Mouse (Mus musculus) hindbrain, postnatal 0 days (tissue): Measurements from ENCODE around the gene Eml2. TPM values are rescaled to one million over a fixed set of nuclear protein-coding genes. Genes with fewer than 3 reads are reported as not detected.

Experiments
- ATAC-seq: fragments of 200-750 bp; cut with Nextera tagmentation; 2 replicates; pipeline ENCODE4 v1.8.0; 2017; ENCODE audit warnings: mild to moderate bottlenecking, moderate TSS enrichment, moderate library complexity
- DNase-seq: peaks from one replicate; pipeline ENCODE4 v3.0.0-alpha.2; 2015; ENCODE audit warnings: low spot score
- H3K27ac ChIP-seq: fragments of 300-500 bp; sonication (generic); 2 replicates; pipeline ENCODE4 v1.5.1; 2014; ENCODE audit warnings: mild to moderate bottlenecking
- H3K27me3 ChIP-seq: fragments of 300-500 bp; sonication (generic); 2 replicates; pipeline ENCODE4 v1.6.1; 2014; ENCODE audit warnings: low read length, mixed read lengths; ENCODE audit not compliant: insufficient read depth
- H3K36me3 ChIP-seq: fragments of 300-500 bp; sonication (generic); 2 replicates; pipeline ENCODE4 v1.6.1; 2014; ENCODE audit warnings: low read length, mixed read lengths; ENCODE audit not compliant: insufficient read depth
- H3K4me1 ChIP-seq: fragments of 300-500 bp; sonication (generic); 2 replicates; pipeline ENCODE4 v1.6.1; 2014; ENCODE audit warnings: antibody characterized with exemption, low read length, mixed read lengths; ENCODE audit not compliant: insufficient read depth
- H3K4me2 ChIP-seq: fragments of 300-500 bp; sonication (generic); 2 replicates; pipeline ENCODE4 v1.6.1; 2014; ENCODE audit warnings: low read depth, mild to moderate bottlenecking, low read length, moderate library complexity, mixed read lengths
- H3K4me3 ChIP-seq: fragments of 300-500 bp; sonication (generic); 2 replicates; pipeline ENCODE4 v1.5.1; 2014; ENCODE audit warnings: low read length
- H3K9ac ChIP-seq: fragments of 300-500 bp; sonication (generic); replicated peaks from 2 replicates; pipeline ENCODE4 v1.6.1; 2014; ENCODE audit warnings: mild to moderate bottlenecking, low read length, moderate library complexity, mixed read lengths
- H3K9me3 ChIP-seq: fragments of 300-500 bp; sonication (generic); 2 replicates; pipeline ENCODE4 v1.6.1; 2016; ENCODE audit warnings: low read length, mixed read lengths
- CTCF ChIP-seq: IDR thresholded peaks from 2 replicates; pipeline ENCODE4 v1.5.1; 2016; ENCODE audit warnings: antibody characterized with exemption, control low read depth, low read depth
- WGBS: fragments of 180-500 bp; shearing (Covaris S2); extraction: QIAGEN DNeasy Blood & Tissue Kit; methylation state at CpG from one replicate; pipeline ENCODE4 v1.1.7; 2014; 5-methylcytosine and 5-hydroxymethylcytosine counted together
- polyA plus RNA-seq: library from polyadenylated mRNA; unstranded; fragments of >200 nt; fragmentation: Nextera tagmentation; extraction: Ambion mirVana; gene quantifications from 2 replicates; pipeline ENCODE4 v1.2.1, GENCODE M21; 2015
- total RNA-seq: library from RNA; depleted of rRNA; stranded (reverse); fragments of >200 nt; gene quantifications from 2 replicates; pipeline ENCODE4 v1.2.3, GENCODE M21; 2014

Gene Eml2
- total and polyA plus RNA-seq, 2 experiments from 2014 or later = 18.9 to 103 TPM

- DNase-seq (no peak), ATAC-seq (no peak)
- TF ChIP-seq CTCF = no peak
- Histone ChIP-seq H3K27ac (no peak overlapping the region), H3K4me3 (no peak overlapping the region), H3K27me3 (no peaks in the 10 kb centered on the region), H3K4me1 (no peaks in the 10 kb centered on the region; the same call in 1 of the 2 replicates), H3K36me3 (peaks cover 36% of the 10 kb centered on the region), H3K4me2 (no peak overlapping the region), H3K9me3 (no peaks in the 10 kb centered on the region), H3K9ac (no peak overlapping the region)
- 88% methylated on average over 38 of the region's 38 CpGs for WGBS
Measured at GRCm38 (mm10) chr7:19136673-19137334, 39.4 kb upstream of the Eml2 start.

GRCm38 (mm10) chr7:19137380-19137779, 38.8 kb upstream of the Eml2 start:
- no peak overlapping the region for H3K9ac ChIP-seq
- H3K36me3 ChIP-seq = peaks cover 36% of the 10 kb centered on the region
- no peaks in the 10 kb centered on the region for H3K4me1 ChIP-seq
- no peak overlapping the region for H3K4me2 ChIP-seq
- no peaks in the 10 kb centered on the region for H3K9me3 ChIP-seq
- 47% methylated on average over 5 of the region's 5 CpGs for WGBS
- no peak overlapping the region for H3K4me3 ChIP-seq
- H3K27me3 ChIP-seq = no peaks in the 10 kb centered on the region
- H3K27ac ChIP-seq = no peak overlapping the region
- DNase-seq (peak; percentile 35), ATAC-seq (no peak)
- TF ChIP-seq CTCF = peak; percentile 50; the same call in 1 of the 2 replicates

GRCm38 (mm10) chr7:19146793-19147192, 29.4 kb upstream of the Eml2 start:
- 90% methylated on average over 10 of the region's 10 CpGs for WGBS

GRCm38 (mm10) chr7:19147497-19148045, 28.6 kb upstream of the Eml2 start:
- ATAC-seq = no peak
- H3K4me3 ChIP-seq = no peak overlapping the region
- 64% methylated on average over 6 of the region's 6 CpGs for WGBS

More at GRCm38 (mm10) chr7:19146793-19147192, 29.4 kb upstream of the Eml2 start:
- H3K4me2 ChIP-seq = no peak overlapping the region
- H3K27me3 ChIP-seq = no peaks in the 10 kb centered on the region
- H3K4me1 ChIP-seq = peaks cover 12% of the 10 kb centered on the region
- H3K36me3 ChIP-seq = peaks cover 13% of the 10 kb centered on the region; the same call in 1 of the 2 replicates
- no peak for TF ChIP-seq CTCF
- H3K9ac ChIP-seq = no peak overlapping the region
- no peak for DNase-seq
- no peak overlapping the region for H3K27ac ChIP-seq
- no peak for ATAC-seq
- H3K9me3 ChIP-seq = no peaks in the 10 kb centered on the region
- no peak overlapping the region for H3K4me3 ChIP-seq

GRCm38 (mm10) chr7:19148180-19148874, 27.9 kb upstream of the Eml2 start:
- DNase-seq (peak; percentile 25), ATAC-seq (no peak)
- H3K27ac ChIP-seq = peak overlapping the region; percentile 72
- no peaks in the 10 kb centered on the region for H3K27me3 ChIP-seq
- H3K9me3 ChIP-seq = no peaks in the 10 kb centered on the region
- H3K4me2 ChIP-seq = peak overlapping the region; percentile 81
- H3K4me1 ChIP-seq = peaks cover 12% of the 10 kb centered on the region
- no peak for TF ChIP-seq CTCF
- peak overlapping the region; percentile 58 for H3K4me3 ChIP-seq
- peaks cover 26% of the 10 kb centered on the region for H3K36me3 ChIP-seq
- 12% methylated on average over 20 of the region's 20 CpGs for WGBS
- peak overlapping the region; percentile 63 for H3K9ac ChIP-seq

More at GRCm38 (mm10) chr7:19147497-19148045, 28.6 kb upstream of the Eml2 start:
- no peaks in the 10 kb centered on the region for H3K27me3 ChIP-seq
- DNase-seq = no peak
- peaks cover 12% of the 10 kb centered on the region for H3K4me1 ChIP-seq
- H3K9me3 ChIP-seq = no peaks in the 10 kb centered on the region
- peak overlapping the region; percentile 81 for H3K4me2 ChIP-seq
- peaks cover 19% of the 10 kb centered on the region; the same call in 1 of the 2 replicates for H3K36me3 ChIP-seq
- H3K9ac ChIP-seq = no peak overlapping the region
- TF ChIP-seq CTCF = no peak
- H3K27ac ChIP-seq = no peak overlapping the region

- Histone ChIP-seq H3K9me3 (no peaks in the 10 kb centered on the region), H3K36me3 (peaks cover 33% of the 10 kb centered on the region), H3K27ac (peak within 1 kb of the TSS; percentile 72), H3K4me3 (peak within 1 kb of the TSS; percentile 58), H3K4me1 (peaks cover 12% of the 10 kb centered on the region), H3K4me2 (peak within 1 kb of the TSS; percentile 81), H3K9ac (peak within 1 kb of the TSS; percentile 69), H3K27me3 (no peaks in the 10 kb centered on the region)
- peak; percentile 99 for DNase-seq
- WGBS = under 1% methylated on average over 43 of the region's 43 CpGs
- no peak; the same call in 1 of the 2 replicates for TF ChIP-seq CTCF
- peak; percentile 96 for ATAC-seq
Measured at GRCm38 (mm10) chr7:19148875-19149541, 27.2 kb upstream of the Eml2 start, which contains the start of gene Qpctl. Gene Qpctl (minus strand): TSS chr7:19149291.
